Mouse (Mus musculus): ENCODE results near the gene Rab43.

GRCm38 (mm10) chr6:87793821-87794510 is 18.0 kb downstream of the Rab43 start:
- TF ChIP-seq CTCF (IDR thresholded peaks at IDR 0.05; ENCODE audit: extremely low read depth, insufficient read length, insufficient replicate concordance, low read depth, low read length) = no peak
- TF ChIP-seq POLR2A (IDR thresholded peaks at IDR 0.05; ENCODE audit: low read depth, low read length) = no peak

Data from small intestine, adult 2 months (tissue).